ENCODE assay signal across 25 mouse cellular contexts in the genomic region with DNA sequence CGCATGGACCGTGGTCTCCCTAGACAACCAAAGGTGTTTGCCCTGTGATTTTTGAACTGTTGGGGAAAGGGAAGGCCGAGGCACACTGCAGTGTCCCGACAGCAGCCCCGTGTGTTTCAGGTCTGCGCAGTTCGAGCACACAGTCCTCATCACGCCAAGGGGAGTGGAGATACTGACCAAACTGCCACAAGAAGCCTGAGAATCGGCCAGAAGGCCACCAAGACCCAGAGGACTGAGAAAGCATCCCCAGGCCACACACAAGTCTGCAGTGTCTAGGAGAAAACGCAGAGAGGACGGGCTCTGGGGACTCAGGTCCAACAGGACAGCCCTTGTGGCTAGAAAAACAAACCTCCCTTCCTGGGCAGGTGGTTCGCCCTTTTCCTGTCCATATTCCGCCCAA. TPM values are rescaled to one million over a fixed set of nuclear protein-coding genes. Genes with fewer than 3 reads are reported as not detected.
A peak's percentile ranks its signal among the peaks of the same experiment; 100 is the strongest.
DNase-seq lines count a peak whose midpoint lies in the region; ATAC-seq lines count a peak whose summit lies in the region.
"Had no signal": no experiment of that assay in that cellular context is flagged by ENCODE, and none has a peak within 500 bp of the region (broad histone marks: within the 10 kb centered on the region; RNA-seq: fewer than 3 reads in every experiment).

No protein-coding gene starts in this region.

- DNase-seq in embryo, embryonic 10.5 days (ENCODE audit: low spot score): peak; percentile 28
- no peak for DNase-seq in embryo, embryonic 11 days
- peak; percentile 28 for DNase-seq in limb, embryonic 11.5 days (ENCODE audit: low spot score)
- DNase-seq in limb, embryonic 10.5 days (ENCODE audit: low spot score): no peak
- DNase-seq in embryonic facial prominence, embryonic 11.5 days (ENCODE audit: low spot score): peak; percentile 14
- DNase-seq in Muller cell, postnatal 12 days (ENCODE audit: inconsistent ontology term): no peak
- no peak for DNase-seq in thymus, postnatal 10 days (ENCODE audit: low spot score in 2 of 2)
- DNase-seq: adrenal gland, postnatal 14 days; cerebellum, adult 8-10 months; cerebellum, postnatal 36 days; gastrocnemius, postnatal 10 days; kidney, adult 8-10 months; kidney, postnatal 14 days; liver, postnatal 0 days; retina, postnatal 1 day had no signal

- no peak overlapping the region for H3K9ac ChIP-seq in limb, embryonic 11.5 days (ENCODE audit: low read length)
- H3K9ac ChIP-seq in embryonic facial prominence, embryonic 11.5 days (replicated peaks; ENCODE audit: low read length): no peak overlapping the region
- H3K9ac ChIP-seq in forebrain, embryonic 16.5 days (replicated peaks; ENCODE audit: low read depth, low read length): peak overlapping the region; percentile 28; the same call in 1 of the 2 replicates
- H3K9ac ChIP-seq: heart, embryonic 13.5 days; intestine, embryonic 15.5 days; limb, embryonic 12.5 days; liver, postnatal 0 days; neural tube, embryonic 12.5 days had no signal

- no peaks in the 10 kb centered on the region for H3K9me3 ChIP-seq in limb, embryonic 11.5 days (ENCODE audit: control insufficient read depth, low read length)
- H3K9me3 ChIP-seq in limb, embryonic 10.5 days (replicated peaks): no peaks in the 10 kb centered on the region
- H3K9me3 ChIP-seq in embryonic facial prominence, embryonic 11.5 days (replicated peaks; ENCODE audit: control insufficient read depth, low read length): no peaks in the 10 kb centered on the region
- H3K9me3 ChIP-seq in forebrain, embryonic 16.5 days (ENCODE audit: control insufficient read depth, low read length): no peaks in the 10 kb centered on the region
- H3K9me3 ChIP-seq: heart, embryonic 13.5 days; intestine, embryonic 15.5 days; limb, embryonic 12.5 days; neural tube, embryonic 12.5 days had no signal

- H3K36me3 ChIP-seq in limb, embryonic 11.5 days (ENCODE audit: control insufficient read depth, insufficient read depth, low read length): no peaks in the 10 kb centered on the region
- H3K36me3 ChIP-seq in limb, embryonic 10.5 days: no peaks in the 10 kb centered on the region
- H3K36me3 ChIP-seq in embryonic facial prominence, embryonic 11.5 days (replicated peaks; ENCODE audit: control insufficient read depth, insufficient read depth, low read depth, low read length): no peaks in the 10 kb centered on the region
- no peaks in the 10 kb centered on the region for H3K36me3 ChIP-seq in forebrain, embryonic 16.5 days (ENCODE audit: control insufficient read depth, insufficient read depth)
- H3K36me3 ChIP-seq: heart, embryonic 13.5 days; intestine, embryonic 15.5 days; limb, embryonic 12.5 days; neural tube, embryonic 12.5 days had no signal

- H3K4me1 ChIP-seq in limb, embryonic 11.5 days (ENCODE audit: control insufficient read depth, insufficient read depth, low read length): peaks cover 12% of the 10 kb centered on the region
- H3K4me1 ChIP-seq in limb, embryonic 10.5 days: peaks cover 25% of the 10 kb centered on the region
- peaks cover 5% of the 10 kb centered on the region for H3K4me1 ChIP-seq in embryonic facial prominence, embryonic 11.5 days (ENCODE audit: control insufficient read depth, insufficient read depth, low read length)
- peaks cover 18% of the 10 kb centered on the region for H3K4me1 ChIP-seq in forebrain, embryonic 16.5 days (replicated peaks; ENCODE audit: control insufficient read depth, insufficient read depth, low read length)

- no peak overlapping the region for H3K4me3 ChIP-seq in limb, embryonic 11.5 days (ENCODE audit: low read depth, low read length)
- H3K4me3 ChIP-seq in limb, embryonic 10.5 days: no peak overlapping the region
- no peak overlapping the region for H3K4me3 ChIP-seq in embryonic facial prominence, embryonic 11.5 days (ENCODE audit: low read depth, low read length)
- peak overlapping the region; percentile 36 for H3K4me3 ChIP-seq in forebrain, embryonic 16.5 days (replicated peaks; ENCODE audit: low read length)
- H3K4me3 ChIP-seq: heart, embryonic 13.5 days; intestine, embryonic 15.5 days; limb, embryonic 12.5 days; neural tube, embryonic 12.5 days had no signal

- 28% methylated on average over 13 of the region's 13 CpGs for WGBS in limb, embryonic 11.5 days
- 34% methylated on average over 13 of the region's 13 CpGs for WGBS in limb, embryonic 10.5 days
- 18% methylated on average over 13 of the region's 13 CpGs for WGBS in embryonic facial prominence, embryonic 11.5 days
- 27% methylated on average over 13 of the region's 13 CpGs for WGBS in forebrain, embryonic 16.5 days

- no peak overlapping the region for H3K27ac ChIP-seq in limb, embryonic 11.5 days (replicated peaks; ENCODE audit: low read depth, low read length)
- no peak overlapping the region for H3K27ac ChIP-seq in limb, embryonic 10.5 days
- H3K27ac ChIP-seq in embryonic facial prominence, embryonic 11.5 days (replicated peaks; ENCODE audit: low read depth, low read length): no peak overlapping the region
- H3K27ac ChIP-seq in forebrain, embryonic 16.5 days (ENCODE audit: low read length): peak overlapping the region; percentile 72
- H3K27ac ChIP-seq: heart, embryonic 13.5 days; intestine, embryonic 15.5 days; limb, embryonic 12.5 days; macrophage; neural tube, embryonic 12.5 days had no signal

- ATAC-seq in limb, embryonic 11.5 days (ENCODE audit: insufficient number of reproducible peaks, low FRiP score, low TSS enrichment, low read depth): no peak
- no peak for ATAC-seq in embryonic facial prominence, embryonic 11.5 days (replicated peaks; ENCODE audit: insufficient number of reproducible peaks, low FRiP score, low TSS enrichment, low read depth)
- ATAC-seq in forebrain, embryonic 16.5 days: no peak
- ATAC-seq: hindbrain, embryonic 16.5 days; intestine, embryonic 15.5 days; liver, postnatal 0 days; lung, postnatal 0 days had no signal

- no peak overlapping the region for H3K4me2 ChIP-seq in limb, embryonic 11.5 days (ENCODE audit: low read depth, severe bottlenecking)
- H3K4me2 ChIP-seq in embryonic facial prominence, embryonic 11.5 days (ENCODE audit: low read depth, low read length): no peak overlapping the region
- peak overlapping the region; percentile 71 for H3K4me2 ChIP-seq in forebrain, embryonic 16.5 days (ENCODE audit: low read length)
- H3K4me2 ChIP-seq: heart, embryonic 13.5 days; intestine, embryonic 15.5 days; limb, embryonic 12.5 days; liver, embryonic 11.5 days; neural tube, embryonic 12.5 days had no signal

- H3K27me3 ChIP-seq in limb, embryonic 11.5 days (ENCODE audit: control insufficient read depth, insufficient read depth, low read length): peaks cover 63% of the 10 kb centered on the region
- peaks cover 93% of the 10 kb centered on the region for H3K27me3 ChIP-seq in limb, embryonic 10.5 days (ENCODE audit: low read depth, poor library complexity, severe bottlenecking)
- H3K27me3 ChIP-seq in embryonic facial prominence, embryonic 11.5 days (ENCODE audit: control insufficient read depth, insufficient read depth, low read length): peaks cover 40% of the 10 kb centered on the region
- H3K27me3 ChIP-seq in forebrain, embryonic 16.5 days (replicated peaks; ENCODE audit: control insufficient read depth, insufficient read depth, low read length): peaks cover 44% of the 10 kb centered on the region

RNA-seq across cellular contexts. Expression of a gene that starts 3.1 kb away (rescaled TPM):
- 5.8 and 6.3 TPM in 2 replicates for polyA plus RNA-seq in limb, embryonic 11.5 days (2014; fragmentation: Nextera tagmentation; extraction: Ambion mirVana)
- polyA plus RNA-seq in limb, embryonic 10.5 days (2016; fragmentation: Nextera tagmentation; extraction: Ambion mirVana): 5.7 and 9.0 TPM in 2 replicates
- polyA plus RNA-seq in embryonic facial prominence, embryonic 11.5 days (2014; fragmentation: Nextera tagmentation; extraction: Ambion mirVana): 53.9 and 76.2 TPM in 2 replicates
- 232 and 239 TPM in 2 replicates for polyA plus RNA-seq in forebrain, embryonic 16.5 days (2015; fragmentation: Nextera tagmentation; extraction: Ambion mirVana)
- polyA plus RNA-seq: lung, postnatal 0 days; macrophage had no signal

RNA-seq across cellular contexts. Expression of a gene that starts 21.8 kb away (rescaled TPM):
- polyA plus RNA-seq in limb, embryonic 11.5 days (2014; fragmentation: Nextera tagmentation; extraction: Ambion mirVana): 5.6 and 7.3 TPM in 2 replicates
- polyA plus RNA-seq in limb, embryonic 10.5 days (2016; fragmentation: Nextera tagmentation; extraction: Ambion mirVana): 4.9 and 7.2 TPM in 2 replicates
- 18.0 and 20.3 TPM in 2 replicates for polyA plus RNA-seq in embryonic facial prominence, embryonic 11.5 days (2014; fragmentation: Nextera tagmentation; extraction: Ambion mirVana)
- 45.2 and 49.8 TPM in 2 replicates for polyA plus RNA-seq in forebrain, embryonic 16.5 days (2015; fragmentation: Nextera tagmentation; extraction: Ambion mirVana)
- polyA plus RNA-seq: liver, postnatal 0 days; lung, postnatal 0 days; macrophage; spleen, adult 2 months had no signal

Comparison
In these comparisons a context has a peak if more than half of its experiments do, and no peak if none do; other contexts are left out.
1. DNase-seq: peak in embryo, embryonic 10.5 days (single experiment), limb, embryonic 11.5 days (single experiment) and embryonic facial prominence, embryonic 11.5 days (single experiment); none in embryo, embryonic 11 days (single experiment), limb, embryonic 10.5 days (single experiment), Muller cell, postnatal 12 days (single experiment) and thymus, postnatal 10 days (0 of 2).